Mouse (Mus musculus) spleen, postnatal 4 days (tissue): ENCODE measurements around the gene Dhrs4.

Source experiments
- DNase-seq, 2 experiments: peaks; one replicate each; pipeline ENCODE4 v3.0.0; 2022; ENCODE audit warnings: low spot score in 2 of 2

The Dhrs4 gene

GRCm38 (mm10) chr14:55478651-55479599, at the start of gene Dhrs4:
TSS of gene Dhrs4 (plus strand) at chr14:55478758.
- peak; percentile 83 to 91 for DNase-seq

GRCm38 (mm10) chr14:55430255-55430654, 48.3 kb upstream of the Dhrs4 start:
- no peak for DNase-seq

DNA sequence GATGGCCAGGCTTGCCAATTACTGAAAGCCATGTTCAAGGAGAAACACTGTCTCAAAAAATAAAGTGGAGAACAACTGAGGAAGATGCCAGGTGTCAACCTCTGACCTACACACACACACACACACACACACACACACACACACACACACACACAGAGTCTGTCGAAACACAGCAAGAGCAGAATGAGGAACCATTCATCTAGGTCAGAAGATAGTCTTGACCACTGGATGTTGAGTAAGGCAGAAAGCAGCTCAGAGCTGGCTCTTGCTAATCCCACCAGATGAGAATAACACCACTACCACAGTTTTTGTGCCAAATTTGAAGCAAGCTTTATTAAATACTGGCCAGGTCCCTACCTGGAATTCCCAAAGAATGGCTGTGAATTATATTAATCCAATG, 45.5 kb upstream of the Dhrs4 start:
- no peak for DNase-seq

DNA sequence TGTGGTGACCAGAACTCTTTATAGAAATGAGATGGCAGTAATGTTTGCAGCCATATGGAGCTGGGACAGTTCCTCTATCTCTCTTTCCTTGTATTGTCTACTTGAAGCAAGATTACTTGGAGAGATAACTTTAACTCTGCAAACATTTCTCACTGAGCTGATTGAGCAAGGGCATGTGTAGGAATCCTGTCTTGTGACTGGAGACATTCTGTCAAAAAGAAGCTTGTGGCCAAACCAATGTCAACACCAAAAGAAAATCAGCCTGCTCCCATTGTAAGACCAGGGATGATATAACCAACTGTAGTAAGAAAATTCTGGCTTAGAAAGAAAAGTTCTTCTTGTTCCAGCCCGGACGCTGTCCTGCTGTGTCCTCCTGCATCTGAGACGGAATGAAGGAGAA, 43.7 kb upstream of the Dhrs4 start:
- DNase-seq, result no peak

DNA sequence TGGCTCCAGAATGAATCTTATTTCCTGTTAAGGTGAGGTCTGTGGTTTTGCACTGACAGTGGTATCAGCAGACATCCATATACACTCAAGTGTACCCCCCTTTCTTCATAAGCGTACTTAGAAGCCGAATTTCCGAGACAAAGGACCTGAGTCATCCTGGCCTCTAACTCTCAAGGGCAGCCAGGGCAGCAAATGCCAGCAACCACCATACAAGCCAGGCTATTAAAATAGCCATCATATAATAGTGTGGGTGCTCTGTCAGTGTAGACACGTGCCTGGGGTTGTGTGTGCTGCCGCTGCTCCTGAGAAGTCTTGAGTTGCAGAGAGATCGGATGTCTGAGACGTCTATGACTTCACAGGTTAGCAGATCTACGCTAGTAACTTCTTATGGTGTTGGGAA, 41.4 kb upstream of the Dhrs4 start:
- no peak for DNase-seq

- peak; percentile 57 to 81 for DNase-seq
Measured at GRCm38 (mm10) chr14:55438193-55438784, 40.3 kb upstream of the Dhrs4 start.

GRCm38 (mm10) chr14:55457693-55458092, 20.9 kb upstream of the Dhrs4 start:
- no peak for DNase-seq

DNA sequence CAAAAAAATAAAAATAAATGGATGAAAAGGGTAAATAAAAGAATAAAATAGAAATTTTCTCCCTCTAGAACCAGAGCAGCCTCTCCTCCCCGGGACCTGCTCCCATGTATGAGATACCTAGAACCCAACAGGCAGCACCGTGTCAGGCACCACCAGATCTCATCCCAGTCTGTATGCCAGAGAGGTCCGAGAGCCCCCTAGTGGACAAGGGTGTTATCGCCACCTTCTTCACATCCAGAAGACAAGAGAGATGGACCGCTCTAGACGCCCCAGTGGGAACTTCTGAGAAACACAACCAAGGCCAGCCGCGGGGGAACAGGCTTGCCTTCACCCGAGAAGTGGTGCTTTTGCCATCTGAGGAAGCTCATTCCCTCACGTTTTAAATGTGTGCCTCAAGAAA, 20.3 kb upstream of the Dhrs4 start:
- peak; percentile 69 to 86 for DNase-seq

GRCm38 (mm10) chr14:55458761-55459160, 19.8 kb upstream of the Dhrs4 start:
- no peak for DNase-seq

GRCm38 (mm10) chr14:55459796-55460195, 18.8 kb upstream of the Dhrs4 start:
- no peak for DNase-seq

DNA sequence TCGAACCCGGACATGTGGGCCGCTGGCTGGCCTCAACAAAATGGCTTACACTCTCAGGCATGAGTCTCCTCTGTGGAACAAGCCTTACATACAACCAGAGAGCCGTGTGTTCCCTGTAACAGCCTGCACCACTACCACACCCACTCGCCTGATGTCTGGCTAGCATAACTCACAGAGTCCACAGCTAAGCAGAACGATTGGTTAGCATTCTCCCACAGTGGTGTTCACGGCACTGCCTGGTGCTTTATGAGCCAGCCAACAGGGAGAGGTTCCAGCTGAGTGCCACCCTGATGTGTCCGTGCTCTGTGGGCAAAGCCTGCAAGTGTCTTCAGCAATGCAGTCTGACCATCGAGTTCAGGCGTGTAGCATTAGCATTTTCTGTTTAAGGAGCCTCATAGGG, 18.3 kb upstream of the Dhrs4 start:
- DNase-seq, result no peak

- DNase-seq, result no peak
Measured at GRCm38 (mm10) chr14:55461757-55462156, 16.8 kb upstream of the Dhrs4 start.

GRCm38 (mm10) chr14:55466481-55466880, 12.1 kb upstream of the Dhrs4 start:
- DNase-seq, result no peak

DNA sequence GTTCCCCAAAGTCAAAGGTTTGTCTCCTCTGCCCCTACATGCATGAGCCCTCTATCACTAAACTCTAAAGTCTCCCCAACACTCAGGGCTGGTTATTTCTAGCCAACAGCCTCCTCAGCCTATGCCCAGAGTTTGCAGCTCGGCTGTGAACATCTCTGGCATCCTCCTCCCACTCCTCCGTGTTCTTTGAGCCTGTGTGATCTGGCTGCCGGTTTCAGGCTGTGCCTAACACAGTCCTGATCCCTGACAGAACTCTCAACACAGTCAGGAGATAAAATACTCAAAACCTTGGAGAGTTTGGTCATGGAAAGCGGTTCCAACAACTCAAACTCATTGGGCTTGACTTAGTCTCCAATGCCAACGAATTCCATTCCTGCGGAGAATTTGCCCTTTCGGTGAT, 11.4 kb upstream of the Dhrs4 start:
- no peak for DNase-seq

DNA sequence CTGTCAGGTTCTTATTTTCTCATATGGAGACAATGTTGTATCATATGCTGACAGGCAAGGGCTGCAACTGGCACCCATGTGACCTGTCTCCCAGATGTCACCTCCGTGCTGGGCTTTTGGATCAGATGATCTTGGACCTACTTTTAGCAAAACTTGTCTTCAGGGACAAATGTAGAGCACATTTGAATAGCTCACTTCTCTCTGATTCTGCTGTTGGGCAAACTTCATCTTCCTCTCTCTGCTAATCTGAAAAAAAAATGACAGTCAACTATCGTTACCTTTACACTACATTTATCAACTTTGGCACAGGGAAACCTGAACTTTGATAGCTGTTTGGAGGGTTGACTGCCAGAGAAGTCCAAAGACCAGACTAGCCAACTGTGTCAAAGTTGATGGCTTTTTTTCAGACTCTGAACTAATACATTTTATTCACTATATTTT, 10.2 kb upstream of the Dhrs4 start:
- DNase-seq, result no peak

- no peak for DNase-seq
Measured at GRCm38 (mm10) chr14:55469041-55469440, 9.5 kb upstream of the Dhrs4 start.

- no peak for DNase-seq
Measured at GRCm38 (mm10) chr14:55469821-55470220, 8.7 kb upstream of the Dhrs4 start.

DNA sequence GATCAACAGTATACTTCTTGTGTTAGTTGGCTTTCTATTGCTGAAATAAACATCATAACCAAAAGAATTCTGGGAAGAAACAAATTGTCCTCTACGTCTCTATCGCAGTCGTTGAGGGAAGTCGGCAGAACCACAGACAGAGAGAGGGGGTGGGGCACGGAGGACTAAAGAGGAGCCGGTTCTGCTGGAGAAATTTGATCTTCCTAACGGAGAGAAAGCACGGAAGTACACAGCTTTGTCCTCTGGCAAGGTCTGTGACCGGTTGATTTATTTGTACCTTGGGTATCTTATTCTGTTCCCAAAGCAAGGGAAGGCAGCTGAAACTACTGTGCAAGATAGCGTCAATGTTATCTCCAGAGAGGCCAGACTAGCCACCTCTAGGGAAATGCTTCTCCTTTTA, 7.8 kb upstream of the Dhrs4 start:
- DNase-seq, result no peak

GRCm38 (mm10) chr14:55475654-55476053, 2.9 kb upstream of the Dhrs4 start:
- DNase-seq, result no peak

- no peak for DNase-seq
Measured at GRCm38 (mm10) chr14:55477421-55477820, 1.1 kb upstream of the Dhrs4 start.

DNA sequence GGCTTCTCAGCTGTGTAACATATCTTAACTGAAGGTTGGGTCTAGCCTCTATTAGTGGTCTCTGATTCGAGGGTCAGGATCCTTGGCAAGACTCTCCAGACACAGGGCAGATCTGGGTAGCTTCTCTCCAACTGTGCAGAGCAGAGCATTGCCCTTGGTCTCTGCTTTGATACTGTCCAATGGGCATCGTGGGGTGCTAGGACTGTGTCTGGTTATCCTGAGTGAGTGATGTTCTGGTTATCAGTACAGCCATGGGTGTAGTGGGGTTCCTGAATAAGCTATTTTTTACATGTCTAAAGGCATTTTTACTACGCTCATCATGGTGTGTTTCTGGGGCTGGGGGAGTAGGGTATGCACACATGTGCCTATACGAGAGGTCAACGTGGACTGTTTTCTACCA, 729 bp upstream of the Dhrs4 start:
- peak in 1 of 2 experiments; percentile 17 for DNase-seq

DNA sequence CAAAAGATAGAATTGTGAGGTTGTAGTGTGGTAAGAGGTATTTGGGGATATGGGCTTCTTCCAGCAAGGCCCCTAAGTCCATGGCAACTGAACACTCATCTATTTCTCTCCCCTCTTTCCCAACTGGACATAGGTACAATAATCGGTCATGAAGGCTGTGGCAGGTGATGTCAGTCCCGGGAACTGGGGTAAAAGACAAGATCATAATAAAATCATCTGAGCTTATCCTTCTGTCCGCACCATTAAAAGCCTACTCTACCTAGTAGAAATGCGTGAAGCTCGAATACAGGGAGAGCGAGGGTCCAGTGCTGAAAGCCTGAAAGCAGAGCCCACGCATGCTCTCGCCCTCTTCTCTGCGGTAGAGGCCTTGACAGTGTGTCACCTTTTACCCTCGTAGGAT, 1.1 kb downstream of the Dhrs4 start:
- no peak for DNase-seq

GRCm38 (mm10) chr14:55484430-55485085, 6.0 kb downstream of the Dhrs4 start:
- no peak for DNase-seq
